Mouse (Mus musculus): ENCODE data around the gene Aip. TPM values are rescaled to one million over a fixed set of nuclear protein-coding genes. Genes with fewer than 3 reads are reported as not detected.

Aip gene
- total RNA-seq, 4 experiments from 2014 or later: 85.7 to 96.3 (median 90.3) TPM

DNA sequence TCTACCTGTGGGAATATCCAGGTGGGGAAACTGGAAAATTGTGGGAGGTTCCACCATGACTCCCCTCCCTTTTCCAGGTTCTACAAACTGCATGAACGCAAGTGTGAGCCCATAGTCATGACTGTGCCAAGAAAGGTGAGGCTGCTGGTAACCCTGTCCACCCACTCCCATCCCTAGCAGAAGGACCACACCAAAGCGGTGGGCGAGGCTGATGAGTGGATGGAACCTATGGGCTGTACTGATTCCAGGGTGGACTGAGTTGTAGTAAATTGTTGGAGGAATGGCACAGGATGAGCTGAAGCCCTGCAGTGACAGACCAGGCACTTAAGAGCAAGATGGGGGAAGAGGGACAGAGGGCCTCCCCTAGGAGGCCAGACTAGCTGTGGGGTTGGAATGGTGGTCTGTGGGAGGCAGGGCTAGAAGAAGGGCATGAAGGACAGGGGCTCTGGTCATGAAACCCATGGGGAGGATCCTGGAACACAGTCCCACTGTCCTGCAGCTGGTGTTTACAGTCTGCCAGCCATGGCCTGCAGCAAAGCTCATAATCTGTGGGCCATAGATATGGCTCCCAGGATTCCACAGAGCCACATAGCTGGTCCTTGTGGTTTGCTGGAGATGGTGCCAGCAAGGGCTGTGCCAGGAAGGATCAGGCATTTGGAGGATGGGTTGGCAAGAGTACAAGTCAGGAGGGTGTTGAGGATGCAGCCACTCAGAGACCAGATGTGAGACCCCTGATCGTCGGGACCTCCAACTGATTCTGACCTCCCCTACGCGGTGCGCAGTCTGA lies 27.0 kb upstream of the Aip start:
- DNase-seq (ENCODE audit: low spot score in 2 of 2): no peak

DNA sequence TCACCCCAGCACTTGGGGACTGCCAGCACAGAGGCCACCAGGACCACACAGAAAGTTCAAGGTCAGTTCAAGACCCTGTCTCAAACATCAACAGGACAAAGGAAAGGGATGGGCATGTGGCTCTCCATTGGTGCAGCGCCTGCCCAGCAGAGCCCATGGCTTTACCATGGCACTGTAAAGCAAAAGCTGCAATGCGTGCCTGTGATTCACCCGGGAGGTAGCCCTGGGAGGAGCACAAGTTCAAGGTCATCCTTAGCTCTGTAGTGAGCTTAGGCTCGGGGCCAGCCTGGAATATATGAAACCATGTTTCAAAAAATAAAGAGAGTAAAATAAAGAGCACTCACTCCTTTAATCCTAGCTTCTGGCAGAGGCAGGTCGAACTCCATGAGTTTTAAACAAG lies 26.2 kb upstream of the Aip start:
- DNase-seq (ENCODE audit: low spot score in 2 of 2): no peak

DNA sequence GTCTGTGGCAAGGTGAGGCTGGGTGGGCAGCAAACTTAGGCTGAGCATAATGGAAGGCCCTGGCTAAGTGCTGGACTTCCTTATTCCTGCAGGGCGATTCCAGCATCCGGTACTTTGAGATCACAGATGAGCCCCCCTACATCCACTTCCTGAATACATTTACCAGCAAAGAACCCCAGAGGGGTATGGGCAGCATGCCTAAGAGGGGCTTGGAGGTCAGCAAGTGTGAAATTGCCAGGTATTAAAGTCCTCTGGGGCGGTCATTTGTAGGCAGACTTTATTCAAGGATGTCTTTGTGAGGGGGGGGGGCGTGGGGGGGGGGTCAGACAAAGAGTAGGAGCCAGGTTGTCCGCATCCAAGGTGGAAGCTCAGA lies 25.8 kb upstream of the Aip start:
- DNase-seq (ENCODE audit: low spot score in 2 of 2): no peak

DNA sequence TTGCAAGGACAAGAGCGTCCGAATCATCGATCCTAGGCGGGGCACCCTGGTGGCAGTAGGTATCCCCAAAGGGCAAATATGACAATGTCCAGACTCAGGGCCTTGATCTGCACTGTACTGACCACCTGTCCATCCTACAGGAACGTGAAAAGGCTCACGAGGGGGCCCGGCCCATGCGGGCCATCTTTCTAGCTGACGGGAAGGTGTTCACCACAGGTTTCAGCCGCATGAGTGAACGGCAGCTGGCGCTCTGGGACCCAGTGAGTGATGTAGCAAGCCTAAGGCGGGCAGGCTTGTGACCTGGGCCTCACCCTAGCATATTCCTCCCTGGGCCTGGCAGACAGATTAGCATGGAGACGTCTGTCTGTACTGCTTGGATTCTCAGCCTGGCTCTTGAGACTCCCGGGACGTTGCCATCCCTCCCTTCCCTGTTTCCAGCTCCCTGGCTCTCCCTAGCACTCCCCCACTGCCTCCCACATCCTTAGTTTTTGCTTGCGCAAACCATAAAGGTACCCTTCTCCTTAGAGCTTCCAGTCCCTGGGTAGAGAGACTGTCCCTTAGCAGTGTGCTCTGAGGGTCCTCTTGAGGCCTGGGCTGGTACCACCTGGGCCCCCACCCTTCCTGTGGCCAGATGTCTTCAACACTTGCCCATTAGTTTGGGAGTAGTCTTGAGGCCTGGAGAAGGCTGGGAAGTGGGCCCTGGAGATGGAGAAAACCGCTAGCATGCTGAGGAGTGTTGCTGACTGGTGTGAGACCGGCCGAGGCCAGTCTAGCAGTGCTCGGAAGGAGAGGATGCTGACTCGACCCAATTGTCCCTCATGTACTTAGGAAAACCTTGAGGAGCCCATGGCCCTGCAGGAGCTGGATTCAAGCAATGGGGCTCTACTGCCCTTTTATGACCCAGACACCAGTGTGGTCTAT lies 25.2 kb upstream of the Aip start:
- DNase-seq (ENCODE audit: low spot score in 2 of 2): no peak

DNA sequence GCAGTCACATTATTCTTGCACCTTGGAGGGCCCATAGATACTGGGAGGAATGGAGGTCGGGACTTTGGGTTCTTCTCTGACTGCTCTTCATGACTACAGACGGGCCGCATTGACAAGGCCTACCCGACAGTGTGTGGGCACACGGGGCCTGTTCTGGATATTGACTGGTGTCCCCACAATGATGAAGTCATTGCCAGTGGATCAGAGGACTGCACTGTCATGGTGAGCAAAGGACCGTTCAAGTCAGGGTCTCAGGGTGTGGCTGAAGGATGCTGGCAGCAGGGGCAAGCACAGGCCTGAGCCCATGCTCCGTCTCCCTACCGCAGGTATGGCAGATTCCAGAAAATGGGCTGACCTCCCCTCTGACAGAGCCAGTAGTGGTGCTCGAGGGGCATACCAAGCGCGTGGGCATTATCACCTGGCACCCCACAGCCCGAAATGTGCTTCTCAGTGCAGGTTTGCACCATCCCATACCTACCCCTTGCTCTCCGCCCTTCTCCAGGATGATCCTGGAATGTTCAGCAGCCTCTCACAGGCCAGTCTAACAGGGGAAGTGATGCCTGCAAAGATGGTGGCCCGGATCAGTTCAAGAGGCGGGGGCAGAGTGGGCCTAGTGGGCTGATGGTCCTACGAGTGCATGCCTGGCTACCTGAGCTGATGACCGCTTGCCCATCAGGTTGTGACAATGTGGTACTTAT lies 24.3 kb upstream of the Aip start:
- DNase-seq (ENCODE audit: low spot score in 2 of 2): no peak

DNA sequence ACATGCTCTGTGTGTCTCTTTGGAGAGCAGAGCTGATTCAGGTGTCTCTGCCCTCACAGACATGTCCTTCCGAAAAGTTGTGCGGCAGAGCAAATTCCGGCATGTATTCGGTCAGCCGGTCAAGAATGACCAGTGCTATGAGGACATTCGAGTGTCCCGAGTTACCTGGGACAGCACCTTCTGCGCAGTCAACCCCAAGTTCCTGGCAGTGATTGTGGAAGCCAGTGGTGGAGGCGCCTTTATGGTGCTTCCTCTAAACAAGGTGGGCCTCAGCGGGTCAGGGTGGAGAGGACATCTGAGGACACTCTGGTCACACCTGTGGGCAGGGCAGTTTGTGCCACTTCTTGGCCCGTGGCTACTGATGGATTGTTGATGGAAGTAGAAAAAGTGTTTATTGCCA lies 23.6 kb upstream of the Aip start:
- no peak for DNase-seq (ENCODE audit: low spot score in 2 of 2)

DNA sequence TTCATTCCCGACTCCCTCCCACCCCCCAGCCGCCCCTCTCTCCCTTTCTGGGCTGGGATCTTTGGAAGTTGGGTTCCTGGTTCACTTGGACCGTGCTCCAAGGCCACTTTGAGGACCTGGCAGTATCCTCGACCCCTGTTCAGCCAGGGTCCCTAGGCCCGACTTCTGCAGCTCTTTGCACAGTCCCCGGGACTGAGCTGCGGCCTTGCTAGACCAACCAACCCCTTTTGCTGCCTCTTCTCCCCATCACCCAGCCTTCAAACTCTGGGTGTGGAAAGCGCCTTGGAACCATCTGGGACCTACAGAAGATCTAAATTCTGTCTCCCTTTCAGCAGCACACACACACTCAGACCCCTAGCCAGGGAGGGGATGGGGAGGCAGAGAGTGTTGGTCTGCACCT lies 23.2 kb upstream of the Aip start:
- no peak for DNase-seq (ENCODE audit: low spot score in 2 of 2)

DNA sequence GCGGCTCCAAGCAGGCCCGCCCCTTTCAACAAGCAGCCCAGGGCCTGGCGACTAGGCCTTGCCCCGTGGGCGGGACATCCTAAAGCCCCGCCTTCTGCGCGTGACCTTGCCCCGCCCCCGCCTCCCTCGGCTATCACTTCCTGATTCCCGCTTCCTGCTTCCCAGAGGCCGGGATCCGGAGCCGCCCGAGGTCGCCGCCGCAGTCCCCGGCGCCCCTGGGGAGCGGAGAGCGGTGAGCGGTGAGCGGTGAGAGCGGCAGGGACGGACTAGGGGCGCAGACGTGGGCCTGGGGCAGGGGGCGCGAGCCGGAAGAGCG lies 22.8 kb upstream of the Aip start, which contains the start of gene Coro1b:
Gene Coro1b, plus strand, starts transcription at position 129 of the 316 bp plus-strand sequence.
- peak; percentile 94 for DNase-seq (ENCODE audit: low spot score in 2 of 2)

DNA sequence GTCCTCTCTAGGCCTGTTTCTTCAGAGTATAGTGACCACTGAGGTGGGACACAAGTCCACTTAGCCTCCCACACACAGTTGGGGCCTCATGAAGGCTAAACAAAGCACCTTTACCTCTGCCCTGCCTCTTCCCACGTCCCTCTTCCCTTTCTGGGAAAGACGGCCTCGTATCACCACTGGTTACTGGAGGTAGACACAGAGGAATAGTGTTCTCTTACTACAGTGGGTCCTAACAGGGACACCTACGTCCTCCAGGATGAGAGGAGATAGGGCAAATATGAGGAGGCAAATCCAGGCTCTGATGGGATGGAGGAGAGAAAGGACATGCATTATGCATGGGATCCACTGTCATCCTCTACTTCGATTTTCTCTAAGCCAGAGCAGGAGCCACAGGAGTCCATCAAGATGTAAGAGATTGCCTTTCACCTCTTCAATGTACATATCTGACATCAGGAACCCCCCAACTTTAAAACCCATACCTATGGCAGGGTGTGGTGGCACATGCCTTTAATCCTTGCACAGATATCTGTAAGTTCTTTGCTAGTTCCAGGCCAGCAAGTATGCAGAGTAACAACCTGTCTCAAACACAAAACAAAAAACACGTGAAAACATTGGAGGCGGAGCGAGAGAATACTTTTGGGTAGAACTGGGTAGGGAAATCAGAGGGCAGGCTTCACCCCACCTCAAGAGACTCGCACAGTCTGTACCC lies 22.3 kb upstream of the Aip start:
- no peak for DNase-seq (ENCODE audit: low spot score in 2 of 2)

DNA sequence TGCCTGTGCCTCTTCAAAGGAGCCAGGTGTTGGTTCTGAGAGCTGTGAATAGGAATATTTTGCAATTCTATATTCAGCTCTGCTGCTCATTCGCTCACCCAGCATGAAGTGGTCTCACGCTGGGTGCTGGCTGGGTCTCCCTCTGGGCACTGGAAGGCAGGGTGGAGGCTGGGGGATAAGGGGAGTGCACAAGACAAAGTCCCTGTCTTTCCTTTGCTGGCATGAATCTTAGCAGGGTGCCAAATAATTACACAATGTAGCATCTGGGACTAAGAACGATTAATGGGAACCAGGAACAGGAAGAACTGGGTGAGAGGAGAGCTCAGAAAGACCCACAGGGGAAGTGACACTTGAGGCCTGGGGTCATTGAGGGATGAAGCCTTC lies 21.4 kb upstream of the Aip start:
- no peak for DNase-seq (ENCODE audit: low spot score in 2 of 2)

DNA sequence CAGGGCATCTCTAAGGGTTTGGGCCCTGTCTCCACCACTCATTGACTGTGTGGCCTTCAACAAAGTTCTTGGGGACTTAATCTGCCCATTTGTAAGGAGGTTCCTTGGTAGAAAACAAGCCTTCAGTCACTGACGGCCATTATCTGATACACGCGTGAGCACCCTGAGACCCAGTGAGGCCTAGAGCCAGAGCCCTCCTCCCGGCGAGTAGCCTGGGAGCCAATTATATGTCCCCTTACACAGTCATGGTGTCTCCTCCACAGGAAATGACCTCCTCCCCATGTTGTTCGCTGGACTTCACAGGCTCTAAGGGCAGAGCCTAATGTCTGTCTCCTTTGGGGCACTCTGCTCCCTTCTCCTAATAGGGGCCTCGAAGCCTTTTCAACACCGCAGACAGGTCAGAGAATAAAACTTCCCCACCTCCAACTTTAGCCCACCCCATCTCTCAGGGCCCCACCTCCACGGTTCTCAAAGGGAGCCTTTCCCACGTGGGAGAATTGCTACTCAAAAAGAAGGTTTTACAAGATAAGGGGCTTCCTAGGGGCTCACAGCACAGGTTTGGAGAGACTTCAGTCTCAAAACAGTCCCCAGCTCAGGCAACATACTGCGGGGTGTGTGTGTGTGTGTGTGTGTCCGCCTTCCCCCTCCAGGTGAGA lies 20.8 kb upstream of the Aip start:
- no peak for DNase-seq (ENCODE audit: low spot score in 2 of 2)

DNA sequence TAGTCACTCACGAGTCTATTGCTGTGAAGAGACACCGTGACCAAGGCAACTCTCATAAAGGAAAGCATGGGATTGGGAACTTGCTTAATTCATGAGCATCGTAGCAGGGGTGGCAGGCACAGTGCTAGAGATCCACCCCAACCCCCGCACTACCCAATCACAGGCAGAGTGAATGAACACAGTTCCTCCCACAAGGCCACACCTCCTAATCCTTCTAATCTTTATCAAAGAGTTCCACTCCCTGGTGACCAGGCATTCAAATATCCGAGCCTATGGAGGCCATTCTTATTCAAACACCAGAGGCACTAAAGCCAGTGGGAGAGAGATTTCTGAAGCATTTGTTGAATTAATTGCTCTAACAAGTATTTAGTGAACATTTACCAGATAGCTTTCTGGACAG lies 20.3 kb upstream of the Aip start:
- DNase-seq (ENCODE audit: low spot score in 2 of 2): no peak

DNA sequence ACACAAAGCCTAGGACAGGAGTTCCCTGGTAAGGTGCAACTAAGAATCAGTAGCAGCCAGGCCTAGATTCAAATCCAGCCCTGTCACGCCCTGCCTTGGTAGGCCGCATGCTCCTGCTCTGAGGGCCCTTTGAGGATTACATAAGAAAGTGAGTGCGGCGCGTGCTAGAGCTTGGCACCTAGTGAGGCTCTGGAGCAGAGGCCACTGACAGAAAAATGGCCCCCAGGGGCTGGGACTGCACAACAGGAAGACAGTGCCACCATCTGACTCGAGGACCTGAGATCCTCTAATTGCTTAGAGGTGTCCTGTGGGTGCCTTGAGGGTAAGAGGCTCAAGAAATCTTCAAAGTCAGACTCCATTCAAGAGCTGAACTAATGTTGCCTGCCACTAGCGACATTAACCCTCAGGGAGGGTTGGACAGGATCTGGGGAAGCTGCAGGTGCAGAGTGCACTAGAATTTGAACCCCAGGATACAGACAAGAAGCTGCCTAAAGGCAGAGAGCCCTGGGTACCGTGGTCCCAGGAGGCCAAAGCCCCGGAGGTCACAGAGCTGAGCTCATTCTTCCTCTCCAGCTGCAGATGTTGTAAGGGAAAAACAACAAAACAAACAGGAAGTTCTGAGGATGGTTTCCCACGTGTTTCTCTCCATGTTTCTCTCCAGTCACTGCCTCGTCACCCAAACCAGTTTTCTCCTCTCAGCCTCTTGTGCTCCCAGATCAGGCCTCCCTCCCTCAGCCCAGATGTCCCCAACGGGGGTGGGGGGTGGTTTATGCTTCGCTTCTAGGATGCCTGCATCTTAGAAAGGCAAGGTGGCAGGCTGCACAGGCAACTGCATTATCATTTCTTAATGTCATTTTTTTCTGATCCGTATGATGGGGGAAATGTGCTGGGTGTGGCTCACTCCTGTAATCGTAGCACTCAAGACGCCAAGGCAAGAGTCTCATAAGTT lies 19.2 kb upstream of the Aip start:
- DNase-seq (ENCODE audit: low spot score in 2 of 2): no peak

DNA sequence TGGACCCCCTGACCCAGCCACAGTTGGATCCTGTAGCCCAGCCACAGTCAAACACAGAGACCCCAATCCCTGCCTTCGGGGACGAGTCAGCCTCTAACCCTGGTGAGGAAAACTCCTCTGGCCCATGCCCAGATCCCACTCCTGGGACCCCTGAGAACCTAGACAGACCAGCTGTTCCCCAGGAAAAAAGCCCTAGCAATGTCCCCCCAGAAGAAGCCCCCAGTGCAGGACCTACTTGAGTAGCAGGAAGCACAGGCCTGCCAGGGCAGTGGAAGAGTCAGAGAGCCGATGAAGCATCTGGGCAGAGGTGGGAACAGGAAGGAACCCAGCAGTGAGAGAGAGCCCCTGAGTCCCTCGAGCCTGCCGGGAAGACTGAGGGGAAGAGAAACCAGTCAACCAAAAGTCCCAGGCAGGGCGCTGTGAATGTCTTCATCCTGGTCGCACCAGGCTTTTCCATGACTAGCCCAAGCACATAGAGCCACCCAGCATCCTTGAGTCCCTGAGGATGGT lies 18.2 kb upstream of the Aip start, which contains the start of gene Cabp4:
Gene Cabp4, minus strand, starts transcription at position 275 of the 510 bp plus-strand sequence.
- no peak for DNase-seq (ENCODE audit: low spot score in 2 of 2)

DNA sequence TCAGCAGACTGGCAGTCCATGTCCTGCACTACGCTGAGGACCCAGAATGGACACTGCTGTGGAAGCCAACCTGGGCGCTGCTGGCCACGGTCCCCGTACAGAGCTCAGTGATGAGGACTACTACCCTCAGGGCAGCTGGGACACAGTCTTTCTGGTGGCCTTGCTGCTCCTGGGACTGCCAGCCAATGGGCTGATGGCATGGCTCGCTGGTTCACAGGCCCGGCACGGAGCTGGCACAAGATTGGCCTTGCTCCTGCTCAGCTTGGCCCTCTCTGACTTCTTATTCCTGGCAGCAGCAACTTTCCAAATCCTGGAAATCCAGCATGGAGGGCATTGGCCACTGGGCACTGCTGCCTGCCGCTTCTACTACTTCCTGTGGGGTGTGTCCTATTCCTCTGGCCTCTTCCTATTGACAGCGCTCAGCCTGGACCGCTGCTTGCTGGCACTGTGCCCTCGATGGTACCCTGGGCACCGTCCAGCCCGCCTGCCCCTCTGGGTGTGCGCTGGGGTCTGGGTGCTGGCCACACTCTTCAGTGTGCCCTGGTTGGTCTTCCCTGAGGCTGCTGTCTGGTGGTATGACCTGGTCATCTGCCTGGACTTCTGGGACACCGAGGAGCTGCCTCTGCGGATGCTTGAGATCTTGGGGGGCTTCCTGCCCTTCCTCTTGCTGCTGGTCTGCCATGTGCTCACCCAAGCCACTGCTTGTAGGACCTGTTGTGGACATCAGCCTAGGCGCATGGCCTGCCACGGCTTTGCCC lies 16.9 kb upstream of the Aip start:
- DNase-seq (ENCODE audit: low spot score in 2 of 2): no peak

DNA sequence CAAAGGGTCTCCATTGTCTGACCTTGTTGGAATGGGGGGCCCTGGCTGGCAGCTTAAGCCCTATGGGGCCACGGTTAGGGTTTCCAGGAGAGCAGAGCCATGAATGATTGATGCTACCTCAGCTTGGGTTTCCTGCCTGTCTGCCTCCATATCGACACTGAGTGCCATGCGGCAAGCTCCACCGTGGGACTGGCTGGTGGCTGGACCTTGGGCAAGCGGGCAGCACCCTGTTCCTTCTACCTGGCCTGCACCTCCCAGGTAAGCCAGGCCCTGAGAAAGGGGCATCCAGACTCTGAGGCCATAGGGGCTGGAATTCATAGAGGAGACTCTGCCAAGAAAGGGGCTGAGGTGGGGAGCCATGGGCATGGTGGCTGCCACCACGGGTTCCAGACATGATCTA lies 14.5 kb upstream of the Aip start:
- no peak for DNase-seq (ENCODE audit: low spot score in 2 of 2)

DNA sequence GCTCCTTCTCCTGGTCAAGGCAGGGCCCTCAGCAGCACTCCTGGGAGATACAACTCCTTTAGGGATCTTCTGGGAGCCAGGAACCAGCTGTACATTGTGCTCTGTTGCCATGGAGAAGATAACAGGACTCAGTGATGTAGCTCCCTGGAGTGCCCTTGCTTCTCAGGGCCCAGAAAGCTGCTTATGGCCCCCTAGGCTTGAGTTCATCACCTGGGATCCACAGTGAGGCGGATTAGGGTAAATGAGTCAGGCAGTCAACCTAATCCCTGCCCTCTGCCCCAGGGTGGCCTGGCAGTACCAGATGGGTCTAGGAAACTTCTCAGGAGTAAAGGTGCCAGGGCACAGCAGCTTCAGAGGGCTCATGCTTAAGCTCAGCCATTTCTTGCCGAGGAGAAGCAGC lies 13.8 kb upstream of the Aip start, which contains the start of gene Gpr152:
Gene Gpr152, plus strand, starts transcription at position 342 of the 400 bp plus-strand sequence.
- no peak for DNase-seq (ENCODE audit: low spot score in 2 of 2)

DNA sequence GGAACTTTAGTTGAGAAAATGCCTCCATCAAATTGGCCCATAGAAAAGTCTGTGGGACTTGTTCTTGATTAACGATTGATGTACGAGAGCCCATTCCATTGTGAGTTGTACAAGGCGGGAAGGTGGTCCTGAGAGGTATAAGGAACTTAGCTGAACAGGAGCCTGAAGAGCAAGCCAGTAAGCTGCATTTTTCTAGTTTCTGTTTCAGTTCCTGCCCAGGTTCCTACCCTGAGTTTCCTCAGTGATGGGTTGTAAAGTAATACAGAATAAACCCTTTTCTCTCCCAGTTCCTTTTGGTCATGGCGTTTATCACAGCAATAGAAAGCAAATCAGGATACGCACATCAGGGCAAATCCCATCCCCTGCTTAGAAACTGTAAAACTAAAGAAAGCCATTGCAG lies 12.3 kb upstream of the Aip start:
- no peak for DNase-seq (ENCODE audit: low spot score in 2 of 2)

DNA sequence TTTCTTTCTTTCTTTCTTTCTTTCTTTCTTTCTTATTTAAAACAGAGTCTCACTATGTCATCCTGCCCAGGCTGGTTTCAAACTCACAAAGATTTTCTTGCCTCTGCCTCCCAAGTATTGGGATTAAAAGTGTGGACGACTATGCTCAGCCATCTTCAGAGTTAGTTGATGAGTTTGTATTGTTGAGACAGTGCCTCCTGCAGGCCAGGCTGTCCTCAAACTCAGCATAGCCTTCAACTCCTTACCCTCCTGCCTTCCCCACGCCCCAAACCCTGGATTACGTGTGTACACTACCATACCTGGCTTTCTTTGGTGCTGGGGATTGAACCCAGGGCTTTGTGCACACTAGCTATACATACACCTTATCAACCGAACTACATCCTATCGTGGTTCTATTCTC lies 10.8 kb upstream of the Aip start:
- DNase-seq (ENCODE audit: low spot score in 2 of 2): no peak
